Mouse (Mus musculus): ENCODE data around the gene G3bp1. TPM values are rescaled to one million over a fixed set of nuclear protein-coding genes. Genes with fewer than 3 reads are reported as not detected.

G3bp1 gene
- polyA plus RNA-seq, 1 experiment from 2014 or later: 180 TPM

DNA sequence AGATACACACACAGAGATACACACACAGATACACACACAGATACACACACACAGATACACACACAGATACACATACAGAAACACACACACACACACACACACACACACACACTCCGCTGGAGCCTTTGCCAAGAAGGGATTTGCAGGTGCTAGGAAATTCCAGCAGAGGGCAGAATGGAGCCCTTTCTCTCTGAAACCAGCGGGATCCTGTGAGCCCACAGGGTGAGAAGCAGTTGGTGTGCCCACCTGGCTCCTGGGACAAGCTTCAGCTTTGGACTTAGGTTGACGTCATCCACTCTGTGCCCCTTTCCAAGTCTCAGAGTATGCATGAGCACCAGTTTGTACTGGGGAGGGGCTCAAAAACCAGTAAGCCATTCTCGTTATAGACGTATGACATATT lies 41.9 kb downstream of the G3bp1 start:
- 59% methylated on average over 5 of the region's 5 CpGs for WGBS
- Histone ChIP-seq H3K36me3 (no peaks in the 10 kb centered on the region), H3K4me1 (no peaks in the 10 kb centered on the region), H3K27ac (no peak overlapping the region), H3K4me3 (no peak overlapping the region), H3K27me3 (no peaks in the 10 kb centered on the region), H3K4me2 (no peak overlapping the region), H3K9ac (no peak overlapping the region), H3K9me3 (no peaks in the 10 kb centered on the region)
- no peak for ATAC-seq (ENCODE audit: borderline replicate concordance, extremely low read depth, low FRiP score, low TSS enrichment)

DNA sequence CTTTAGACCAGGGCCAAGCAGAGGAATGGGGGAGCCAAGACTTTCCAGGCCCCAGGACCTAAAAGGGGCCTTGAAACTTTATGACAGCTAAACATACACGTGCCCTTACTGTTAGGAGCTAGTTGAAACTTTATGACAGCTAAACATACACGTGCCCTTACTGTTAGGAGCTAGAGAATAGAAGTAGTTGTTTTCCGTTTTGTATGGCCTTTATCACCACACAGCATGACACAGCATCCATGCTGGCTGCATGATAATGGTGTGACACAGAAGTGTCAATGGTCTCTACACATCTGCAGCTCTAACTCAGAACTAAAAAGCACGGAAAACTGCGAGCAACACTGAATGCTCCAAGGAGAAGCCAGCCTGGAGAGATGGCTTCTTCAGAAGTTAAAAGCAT lies 48.2 kb downstream of the G3bp1 start:
- no peak for ATAC-seq (ENCODE audit: borderline replicate concordance, extremely low read depth, low FRiP score, low TSS enrichment)

DNA sequence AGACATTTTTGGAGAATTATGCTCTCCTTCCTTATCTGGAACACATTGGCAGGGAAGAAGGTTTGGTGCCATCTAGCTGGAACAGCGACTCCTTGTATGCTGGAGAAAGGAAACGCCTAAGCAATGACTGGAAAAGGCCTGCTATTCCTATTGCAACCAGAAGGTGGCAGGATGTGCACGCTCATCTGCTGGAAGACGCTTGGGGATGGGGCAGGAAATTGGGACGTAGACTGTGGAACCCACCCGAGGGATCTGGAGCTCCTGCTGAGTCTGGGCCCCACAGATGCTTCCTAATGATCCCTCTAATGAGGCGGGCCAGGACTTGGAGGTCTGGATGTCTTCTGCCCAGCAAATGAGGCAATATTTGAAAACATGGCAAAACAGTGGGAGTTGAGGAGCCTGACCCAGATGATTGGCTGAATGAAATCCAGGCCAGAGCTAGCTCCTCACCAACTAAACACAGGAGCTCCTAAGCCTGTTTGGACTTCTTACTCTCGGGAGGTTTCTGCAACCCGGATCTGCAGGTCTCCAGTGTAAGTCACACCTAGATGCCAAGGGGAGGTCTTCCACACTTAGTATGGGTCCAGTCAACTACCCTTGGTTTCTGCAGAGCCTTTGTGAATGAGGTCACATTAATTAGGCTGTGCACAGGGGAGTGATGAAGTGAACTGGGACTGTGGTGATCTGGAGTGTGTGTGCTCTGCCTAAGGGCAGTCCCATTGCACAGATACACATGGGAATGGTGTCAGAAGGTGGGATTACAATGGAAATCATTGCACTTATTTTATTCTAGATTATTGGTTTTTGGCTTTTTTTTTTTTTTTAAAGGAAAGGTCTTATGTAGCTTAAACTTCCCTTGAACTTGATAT lies 49.6 kb downstream of the G3bp1 start:
- peak; percentile 31; the same call in 1 of the 2 replicates for ATAC-seq (ENCODE audit: borderline replicate concordance, extremely low read depth, low FRiP score, low TSS enrichment)
- WGBS: 5% methylated on average over 9 of the region's 9 CpGs
- H3K4me3 ChIP-seq: no peak overlapping the region
- H3K27me3 ChIP-seq: no peaks in the 10 kb centered on the region
- H3K9me3 ChIP-seq: no peaks in the 10 kb centered on the region
- no peak overlapping the region for H3K9ac ChIP-seq
- no peak overlapping the region for H3K27ac ChIP-seq
- no peaks in the 10 kb centered on the region for H3K36me3 ChIP-seq
- no peaks in the 10 kb centered on the region for H3K4me1 ChIP-seq
- no peak overlapping the region for H3K4me2 ChIP-seq

More for the DNA sequence above, 48.2 kb downstream of the G3bp1 start:
- H3K9me3 ChIP-seq: no peaks in the 10 kb centered on the region
- no peak overlapping the region for H3K4me2 ChIP-seq
- 57% methylated on average over 5 of the region's 5 CpGs for WGBS
- no peaks in the 10 kb centered on the region for H3K36me3 ChIP-seq
- H3K4me1 ChIP-seq: no peaks in the 10 kb centered on the region
- H3K9ac ChIP-seq: no peak overlapping the region
- H3K4me3 ChIP-seq: no peak overlapping the region
- H3K27me3 ChIP-seq: no peaks in the 10 kb centered on the region
- H3K27ac ChIP-seq: no peak overlapping the region

DNA sequence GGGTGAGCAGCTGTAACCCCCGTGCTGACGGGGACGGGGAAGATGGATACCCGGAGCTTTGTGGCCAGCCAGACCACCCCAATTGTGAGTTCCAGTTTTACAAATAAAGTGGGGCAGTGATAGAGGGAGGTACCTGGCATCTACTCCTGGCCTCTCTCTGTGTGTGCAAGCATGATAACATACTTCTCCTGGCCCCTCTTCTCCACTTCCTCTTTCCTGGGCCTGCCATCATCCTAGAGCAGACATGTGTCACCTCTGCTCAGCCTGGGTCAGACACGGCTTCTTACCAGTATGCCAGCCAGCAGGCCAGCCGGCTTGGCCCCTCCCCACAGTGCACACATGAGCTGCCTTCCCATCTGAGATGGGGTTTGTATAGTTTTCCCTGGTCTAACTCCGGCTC lies 61.3 kb downstream of the G3bp1 start:
- WGBS: 74% methylated on average over 7 of the region's 7 CpGs
- ATAC-seq (ENCODE audit: borderline replicate concordance, extremely low read depth, low FRiP score, low TSS enrichment): no peak
- H3K27ac ChIP-seq: no peak overlapping the region

DNA sequence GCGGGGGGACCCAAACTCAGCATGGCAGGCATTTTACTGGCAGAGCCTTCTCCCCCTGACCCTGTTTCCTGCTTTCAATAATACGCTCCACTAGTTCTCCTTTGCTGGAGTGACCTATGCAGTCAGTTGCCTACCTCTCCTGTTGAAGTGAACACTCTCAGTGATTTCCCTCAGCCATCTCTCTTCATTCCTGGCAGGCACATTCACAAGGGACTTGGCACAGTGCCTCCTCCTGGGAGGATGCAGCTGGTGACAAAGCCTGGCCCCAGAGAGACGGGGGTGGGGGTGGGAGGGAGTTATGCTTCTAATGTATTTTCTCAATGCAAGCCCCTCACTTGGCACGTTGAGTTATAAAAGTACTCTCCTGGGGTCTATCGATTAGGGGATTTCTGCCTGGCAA lies 63.9 kb downstream of the G3bp1 start:
- H3K9me3 ChIP-seq: no peaks in the 10 kb centered on the region
- H3K4me1 ChIP-seq: no peaks in the 10 kb centered on the region
- H3K4me3 ChIP-seq: no peak overlapping the region
- H3K9ac ChIP-seq: no peak overlapping the region
- no peaks in the 10 kb centered on the region for H3K27me3 ChIP-seq
- ATAC-seq (ENCODE audit: borderline replicate concordance, extremely low read depth, low FRiP score, low TSS enrichment): no peak; the same call in 1 of the 2 replicates
- 47% methylated on average over 5 of the region's 5 CpGs for WGBS
- no peaks in the 10 kb centered on the region for H3K36me3 ChIP-seq
- H3K4me2 ChIP-seq: no peak overlapping the region
- H3K27ac ChIP-seq: no peak overlapping the region

More for the DNA sequence above, 61.3 kb downstream of the G3bp1 start:
- Histone ChIP-seq H3K36me3 (no peaks in the 10 kb centered on the region), H3K27me3 (no peaks in the 10 kb centered on the region), H3K4me2 (no peak overlapping the region), H3K4me1 (no peaks in the 10 kb centered on the region), H3K9me3 (no peaks in the 10 kb centered on the region), H3K4me3 (no peak overlapping the region), H3K9ac (no peak overlapping the region)

DNA sequence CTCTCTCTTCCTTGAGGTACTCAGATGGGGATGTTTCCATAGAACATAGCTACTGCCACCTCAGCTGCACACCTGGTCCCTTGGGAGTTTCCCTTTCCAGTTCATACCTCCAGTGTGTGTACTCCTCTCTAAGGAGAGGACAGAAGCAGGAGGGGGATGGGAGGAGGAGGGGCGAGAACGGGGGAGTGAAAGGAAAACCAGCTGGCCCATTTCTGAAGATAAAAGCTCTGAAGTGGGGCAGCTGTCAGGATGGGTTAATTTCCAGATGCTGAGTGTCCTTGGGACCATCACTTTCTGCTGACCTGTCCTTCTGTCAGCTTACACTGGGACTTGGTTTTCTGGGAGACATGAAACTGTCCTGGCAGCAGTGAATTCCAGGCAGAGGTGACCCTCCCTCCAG lies 65.3 kb downstream of the G3bp1 start:
- H3K4me2 ChIP-seq: no peak overlapping the region
- no peaks in the 10 kb centered on the region for H3K27me3 ChIP-seq
- WGBS: 17% methylated on average over 2 of the region's 2 CpGs
- no peak overlapping the region for H3K27ac ChIP-seq
- no peak for ATAC-seq (ENCODE audit: borderline replicate concordance, extremely low read depth, low FRiP score, low TSS enrichment)
- no peaks in the 10 kb centered on the region for H3K4me1 ChIP-seq
- no peaks in the 10 kb centered on the region for H3K36me3 ChIP-seq
- H3K4me3 ChIP-seq: no peak overlapping the region
- no peaks in the 10 kb centered on the region for H3K9me3 ChIP-seq
- H3K9ac ChIP-seq: no peak overlapping the region

DNA sequence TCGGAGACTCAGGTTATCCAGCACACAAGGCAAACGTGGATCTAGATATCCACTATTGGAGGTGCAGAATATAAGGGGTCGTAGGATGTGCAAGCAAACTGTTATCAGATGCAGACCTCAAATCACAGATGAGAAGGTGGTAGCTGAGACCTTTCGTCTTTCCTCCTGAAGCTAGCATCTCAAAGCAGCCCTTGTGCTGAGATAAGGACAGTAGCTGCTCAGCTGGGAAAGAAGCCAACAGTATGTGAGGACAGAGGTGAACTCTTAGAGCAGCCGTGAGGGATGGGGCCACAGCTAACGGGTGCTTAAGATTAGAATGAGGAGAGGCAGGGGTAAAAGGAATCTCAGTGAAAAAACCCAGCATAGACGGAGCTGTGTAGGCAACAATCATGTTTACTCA lies 72.6 kb downstream of the G3bp1 start:
- Histone ChIP-seq H3K9me3 (no peaks in the 10 kb centered on the region; the same call in 1 of the 2 replicates), H3K9ac (no peak overlapping the region), H3K4me3 (no peak overlapping the region), H3K4me2 (no peak overlapping the region), H3K36me3 (no peaks in the 10 kb centered on the region), H3K4me1 (no peaks in the 10 kb centered on the region), H3K27ac (no peak overlapping the region), H3K27me3 (no peaks in the 10 kb centered on the region)
- ATAC-seq (ENCODE audit: borderline replicate concordance, extremely low read depth, low FRiP score, low TSS enrichment): no peak
- WGBS: 37% methylated on average over 7 of the region's 7 CpGs

DNA sequence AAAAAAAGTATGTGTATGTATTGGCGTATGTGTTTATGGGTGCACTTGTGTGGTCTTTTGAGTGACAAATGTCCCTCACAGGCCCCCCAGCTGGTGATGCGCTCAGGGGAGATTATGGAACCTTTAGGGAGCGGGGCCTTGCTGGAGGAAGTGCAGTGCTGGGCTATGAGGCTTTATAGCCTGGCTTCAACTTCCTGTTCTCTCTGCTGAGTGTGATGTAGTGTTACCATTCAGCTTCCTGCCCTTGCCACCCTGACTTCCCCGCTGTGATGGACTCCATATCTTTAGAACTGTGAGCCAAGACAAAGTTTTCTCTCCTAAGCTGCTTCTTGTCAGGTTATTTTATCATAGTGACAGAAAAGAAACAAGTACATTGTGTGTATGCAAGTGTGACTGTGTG lies 73.2 kb downstream of the G3bp1 start:
- WGBS: 50% methylated on average over 4 of the region's 4 CpGs
- H3K36me3 ChIP-seq: no peaks in the 10 kb centered on the region
- H3K27ac ChIP-seq: no peak overlapping the region
- ATAC-seq (ENCODE audit: borderline replicate concordance, extremely low read depth, low FRiP score, low TSS enrichment): no peak
- H3K4me1 ChIP-seq: no peaks in the 10 kb centered on the region
- no peak overlapping the region for H3K4me3 ChIP-seq
- H3K27me3 ChIP-seq: no peaks in the 10 kb centered on the region
- H3K4me2 ChIP-seq: no peak overlapping the region
- H3K9me3 ChIP-seq: no peaks in the 10 kb centered on the region; the same call in 1 of the 2 replicates
- H3K9ac ChIP-seq: no peak overlapping the region

DNA sequence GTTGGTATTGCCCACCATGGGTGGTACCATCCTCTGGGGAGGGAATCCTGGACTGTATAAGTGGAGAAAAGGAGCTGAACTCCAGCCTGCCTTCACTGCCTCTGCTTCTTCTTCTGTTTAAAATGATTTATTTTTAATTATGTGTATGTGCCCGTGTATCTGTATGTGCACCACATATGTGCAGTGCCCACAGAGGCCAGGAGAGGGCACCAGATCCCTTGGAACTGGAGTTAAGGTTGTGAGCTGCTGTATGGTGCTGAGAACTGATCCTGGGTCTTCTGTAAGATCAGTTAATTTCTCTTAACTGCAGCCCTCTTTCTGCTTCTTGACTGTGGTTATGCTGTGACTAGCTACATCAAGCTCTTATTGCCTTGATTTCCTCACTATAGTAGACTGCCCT lies 76.2 kb downstream of the G3bp1 start:
- no peak overlapping the region for H3K27ac ChIP-seq
- ATAC-seq (ENCODE audit: borderline replicate concordance, extremely low read depth, low FRiP score, low TSS enrichment): no peak
- WGBS: 65% methylated on average over 1 of the region's 1 CpGs
- no peak overlapping the region for H3K9ac ChIP-seq
- H3K36me3 ChIP-seq: no peaks in the 10 kb centered on the region
- H3K4me2 ChIP-seq: no peak overlapping the region
- H3K4me1 ChIP-seq: no peaks in the 10 kb centered on the region
- no peaks in the 10 kb centered on the region for H3K27me3 ChIP-seq
- H3K9me3 ChIP-seq: no peaks in the 10 kb centered on the region; the same call in 1 of the 2 replicates
- no peak overlapping the region for H3K4me3 ChIP-seq

Small RNAs within 50 kb of the gene (microRNA-seq; reads per million reads assigned to microRNA genes)
- gene Mir7652: 0.56 reads per million

Other genes with a start within 250 kb of the G3bp1 start
- gene Fat2, start 133.1 kb upstream of the G3bp1 start, polyA plus RNA-seq (2015; fragmentation: Nextera tagmentation; extraction: Ambion mirVana): 0.29 and 0.41 TPM in 2 replicates
- gene Sparc, start 46.5 kb upstream of the G3bp1 start, polyA plus RNA-seq (2015; fragmentation: Nextera tagmentation; extraction: Ambion mirVana): 1,944 and 2,059 TPM in 2 replicates
- gene Atox1, start 8.4 kb upstream of the G3bp1 start, polyA plus RNA-seq (2015; fragmentation: Nextera tagmentation; extraction: Ambion mirVana): 531 and 546 TPM in 2 replicates
- gene Glra1, start 138.5 kb downstream of the G3bp1 start, polyA plus RNA-seq (2015; fragmentation: Nextera tagmentation; extraction: Ambion mirVana): 0.08 TPM in 1 of 2 replicates, not detected in the other

Data from lung, embryonic 15.5 days (tissue).